Mouse (Mus musculus): Measurements from ENCODE around the gene Plce1. TPM values are rescaled to one million over a fixed set of nuclear protein-coding genes. Genes with fewer than 3 reads are reported as not detected.

The Plce1 gene
- polyA plus RNA-seq (2015; fragmentation: Nextera tagmentation; extraction: Ambion mirVana), result 7.7 and 8.8 TPM in 2 replicates

GRCm38 (mm10) chr19:38480731-38481621 lies at the start of gene Plce1:
Plce1 (plus strand) TSS chr19:38481109.

GRCm38 (mm10) chr19:38818766-38819426 lies 338.0 kb downstream of the Plce1 start, which contains the start of gene Noc3l:
Noc3l (minus strand) TSS chr19:38819237.

Other genes with a start within 250 kb of the Plce1 start
- 3.1 and 3.5 TPM in 2 replicates for gene Lgi1, start 216.6 kb upstream of the Plce1 start, polyA plus RNA-seq (2015; fragmentation: Nextera tagmentation; extraction: Ambion mirVana)
- gene Slc35g1, start 85.1 kb upstream of the Plce1 start, polyA plus RNA-seq (2015; fragmentation: Nextera tagmentation; extraction: Ambion mirVana), result 0.76 and 1.0 TPM in 2 replicates

Data from skeletal muscle tissue, postnatal 0 days (tissue).